Mouse (Mus musculus): Measurements from ENCODE around the gene Usp7. TPM values are rescaled to one million over a fixed set of nuclear protein-coding genes. Genes with fewer than 3 reads are reported as not detected.

Usp7 gene
- polyA plus RNA-seq, 1 experiment from 2014 or later, result 16.5 TPM

DNA sequence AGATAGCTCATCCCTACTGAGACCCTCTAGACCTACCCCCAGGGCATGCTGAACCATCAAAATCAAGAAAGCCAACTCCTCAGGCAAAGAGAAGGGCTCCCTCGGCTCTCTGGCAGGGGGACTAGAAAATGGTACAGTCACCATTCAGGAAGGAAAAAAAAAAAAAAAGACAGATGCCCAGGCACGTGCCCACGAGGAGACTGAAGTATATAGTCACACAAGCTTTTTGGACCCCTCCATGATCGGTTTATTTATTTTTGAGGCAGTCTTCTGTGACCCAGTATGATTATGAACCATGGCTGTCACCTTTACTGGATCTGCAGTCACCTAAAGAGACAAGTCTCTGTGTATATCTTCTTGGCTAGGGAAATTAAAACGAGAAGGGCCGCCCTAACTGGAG lies 118.8 kb downstream of the Usp7 start:
- H3K4me2 ChIP-seq (replicated peaks; ENCODE audit: low read depth, low read length), result no peak overlapping the region
- no peaks in the 10 kb centered on the region for H3K27me3 ChIP-seq (replicated peaks; ENCODE audit: insufficient read depth, low read length)
- H3K36me3 ChIP-seq (ENCODE audit: insufficient read depth, low read length), result no peaks in the 10 kb centered on the region
- 55% methylated on average over 6 of the region's 6 CpGs for WGBS
- no peak for DNase-seq (ENCODE audit: low spot score)
- no peak for TF ChIP-seq EP300 (IDR thresholded peaks at IDR 0.05)
- TF ChIP-seq CTCF (IDR thresholded peaks at IDR 0.05), result no peak
- no peak overlapping the region for H3K27ac ChIP-seq (ENCODE audit: low read length)
- no peaks in the 10 kb centered on the region for H3K9me3 ChIP-seq (ENCODE audit: low read length)
- H3K4me3 ChIP-seq (ENCODE audit: low read depth, low read length), result no peak overlapping the region
- ATAC-seq, result no peak
- H3K9ac ChIP-seq (replicated peaks; ENCODE audit: low read depth), result no peak overlapping the region
- peaks cover 15% of the 10 kb centered on the region for H3K4me1 ChIP-seq (ENCODE audit: insufficient read depth, low read depth, low read length)

DNA sequence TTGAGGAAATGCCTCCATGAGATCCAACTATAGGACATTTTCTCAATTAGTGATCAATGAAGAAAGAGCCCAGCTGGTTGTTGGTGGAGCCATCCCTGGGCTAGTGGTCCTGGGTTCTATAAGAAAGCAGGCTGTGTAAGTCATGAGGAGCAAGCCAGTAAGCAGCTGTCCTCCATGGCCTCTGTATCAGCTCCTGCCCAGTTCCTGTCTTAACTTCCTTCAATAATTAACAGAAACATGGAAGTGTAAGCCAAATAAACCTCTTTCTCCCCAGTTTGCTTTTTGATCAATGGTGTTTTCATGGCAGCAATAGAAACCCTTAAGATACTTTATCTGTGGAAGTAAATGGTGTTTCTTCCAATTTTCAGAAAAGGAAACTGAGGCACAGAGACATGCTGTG lies 119.3 kb downstream of the Usp7 start:
- Histone ChIP-seq H3K36me3 (ENCODE audit: insufficient read depth, low read length) (no peaks in the 10 kb centered on the region), H3K9me3 (ENCODE audit: low read length) (no peaks in the 10 kb centered on the region), H3K9ac (replicated peaks; ENCODE audit: low read depth) (no peak overlapping the region), H3K4me3 (ENCODE audit: low read depth, low read length) (no peak overlapping the region), H3K27ac (ENCODE audit: low read length) (no peak overlapping the region), H3K4me1 (ENCODE audit: insufficient read depth, low read depth, low read length) (peaks cover 17% of the 10 kb centered on the region), H3K27me3 (replicated peaks; ENCODE audit: insufficient read depth, low read length) (no peaks in the 10 kb centered on the region), H3K4me2 (replicated peaks; ENCODE audit: low read depth, low read length) (no peak overlapping the region)
- DNase-seq (ENCODE audit: low spot score) (no peak), ATAC-seq (no peak)
- TF ChIP-seq CTCF (IDR thresholded peaks at IDR 0.05) (no peak), EP300 (IDR thresholded peaks at IDR 0.05) (no peak)

DNA sequence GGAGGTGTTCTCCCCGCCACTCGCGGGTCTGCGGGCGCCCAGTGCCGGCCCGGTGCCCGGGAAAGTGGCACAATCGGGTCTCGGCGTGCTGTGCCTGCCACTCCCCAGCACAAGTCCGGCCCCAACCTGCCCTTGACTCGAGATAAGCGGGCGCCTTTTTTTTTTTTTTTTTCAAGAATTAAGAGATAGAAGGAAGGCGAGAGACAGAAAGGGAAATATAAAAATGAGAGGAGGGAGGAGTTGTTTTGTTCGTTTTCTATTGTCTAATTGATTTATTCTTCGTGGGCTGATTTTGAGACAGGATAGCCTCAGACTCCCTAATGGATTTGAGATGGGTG lies 119.8 kb downstream of the Usp7 start:
- 0 out of 2 replicates have a peak overlapping the region, but pooled peaks have one; percentile 90 for H3K27ac ChIP-seq (ENCODE audit: low read length)
- WGBS, result under 1% methylated on average over 18 of the region's 18 CpGs
- no peaks in the 10 kb centered on the region for H3K36me3 ChIP-seq (ENCODE audit: insufficient read depth, low read length)
- peaks cover 21% of the 10 kb centered on the region for H3K4me1 ChIP-seq (ENCODE audit: insufficient read depth, low read depth, low read length)
- no peaks in the 10 kb centered on the region for H3K27me3 ChIP-seq (replicated peaks; ENCODE audit: insufficient read depth, low read length)
- H3K4me3 ChIP-seq (ENCODE audit: low read depth, low read length), result peak overlapping the region; percentile 59
- no peaks in the 10 kb centered on the region for H3K9me3 ChIP-seq (ENCODE audit: low read length)
- H3K4me2 ChIP-seq (replicated peaks; ENCODE audit: low read depth, low read length), result peak overlapping the region; percentile 70
- TF ChIP-seq EP300 (IDR thresholded peaks at IDR 0.05), result no peak
- TF ChIP-seq CTCF (IDR thresholded peaks at IDR 0.05), result no peak
- ATAC-seq (no peak), DNase-seq (ENCODE audit: low spot score) (no peak)
- H3K9ac ChIP-seq (replicated peaks; ENCODE audit: low read depth), result no peak overlapping the region

DNA sequence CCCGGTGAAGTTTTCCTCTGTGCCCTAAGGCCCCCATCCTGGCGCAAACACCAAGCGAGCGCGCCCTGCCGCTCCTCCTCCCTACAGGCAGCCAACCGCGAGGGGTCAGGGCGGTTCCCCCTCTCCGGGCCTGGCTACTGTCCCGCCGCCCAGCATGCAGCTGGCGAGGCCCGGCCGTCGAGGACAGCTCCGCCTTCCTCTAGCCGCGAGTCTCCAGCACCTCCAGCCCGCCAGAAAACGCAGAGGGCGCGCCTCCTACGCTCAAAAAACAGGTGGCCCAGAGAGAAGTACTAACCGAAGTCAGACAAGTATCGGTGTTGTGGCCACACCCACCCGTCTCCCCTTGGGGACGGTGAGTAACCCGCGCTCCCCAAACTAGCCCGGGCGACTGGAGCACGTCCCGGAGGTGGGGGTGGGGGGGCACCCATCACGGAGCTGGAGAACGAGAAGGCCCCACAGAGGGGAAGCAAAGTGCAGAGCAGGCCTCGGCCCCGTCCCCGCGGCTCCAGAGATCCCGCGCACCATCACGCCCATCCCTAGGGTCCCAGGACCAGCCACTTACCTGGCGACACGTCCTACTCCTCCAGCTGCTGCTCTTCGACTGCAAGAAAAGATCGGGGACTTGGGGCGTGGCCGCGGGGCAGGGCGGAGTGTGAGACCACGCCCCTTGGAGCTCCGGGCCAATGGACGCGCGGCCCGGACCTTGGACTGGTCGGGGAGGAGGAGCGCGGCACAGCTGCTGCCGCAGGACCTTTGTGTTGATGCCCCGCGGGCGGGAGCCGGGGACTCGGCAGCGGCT lies 120.4 kb downstream of the Usp7 start, which contains the start of gene Carhsp1:
Carhsp1 (minus strand) TSS at position 605 of the 799 bp plus-strand sequence.
- Histone ChIP-seq H3K9ac (replicated peaks; ENCODE audit: low read depth) (peak within 1 kb of the TSS; percentile 60), H3K27ac (ENCODE audit: low read length) (peak within 1 kb of the TSS; percentile 90), H3K9me3 (ENCODE audit: low read length) (no peaks in the 10 kb centered on the region), H3K27me3 (replicated peaks; ENCODE audit: insufficient read depth, low read length) (no peaks in the 10 kb centered on the region), H3K4me1 (ENCODE audit: insufficient read depth, low read depth, low read length) (peaks cover 21% of the 10 kb centered on the region), H3K36me3 (ENCODE audit: insufficient read depth, low read length) (no peaks in the 10 kb centered on the region), H3K4me3 (ENCODE audit: low read depth, low read length) (peak within 1 kb of the TSS; percentile 59), H3K4me2 (replicated peaks; ENCODE audit: low read depth, low read length) (peak within 1 kb of the TSS; percentile 70)
- TF ChIP-seq CTCF (IDR thresholded peaks at IDR 0.05) (peak; percentile 65), EP300 (IDR thresholded peaks at IDR 0.05) (no peak)
- ATAC-seq (peak; percentile 92), DNase-seq (ENCODE audit: low spot score) (peak; percentile 98)
- 1% methylated on average over 61 of the region's 67 CpGs for WGBS

DNA sequence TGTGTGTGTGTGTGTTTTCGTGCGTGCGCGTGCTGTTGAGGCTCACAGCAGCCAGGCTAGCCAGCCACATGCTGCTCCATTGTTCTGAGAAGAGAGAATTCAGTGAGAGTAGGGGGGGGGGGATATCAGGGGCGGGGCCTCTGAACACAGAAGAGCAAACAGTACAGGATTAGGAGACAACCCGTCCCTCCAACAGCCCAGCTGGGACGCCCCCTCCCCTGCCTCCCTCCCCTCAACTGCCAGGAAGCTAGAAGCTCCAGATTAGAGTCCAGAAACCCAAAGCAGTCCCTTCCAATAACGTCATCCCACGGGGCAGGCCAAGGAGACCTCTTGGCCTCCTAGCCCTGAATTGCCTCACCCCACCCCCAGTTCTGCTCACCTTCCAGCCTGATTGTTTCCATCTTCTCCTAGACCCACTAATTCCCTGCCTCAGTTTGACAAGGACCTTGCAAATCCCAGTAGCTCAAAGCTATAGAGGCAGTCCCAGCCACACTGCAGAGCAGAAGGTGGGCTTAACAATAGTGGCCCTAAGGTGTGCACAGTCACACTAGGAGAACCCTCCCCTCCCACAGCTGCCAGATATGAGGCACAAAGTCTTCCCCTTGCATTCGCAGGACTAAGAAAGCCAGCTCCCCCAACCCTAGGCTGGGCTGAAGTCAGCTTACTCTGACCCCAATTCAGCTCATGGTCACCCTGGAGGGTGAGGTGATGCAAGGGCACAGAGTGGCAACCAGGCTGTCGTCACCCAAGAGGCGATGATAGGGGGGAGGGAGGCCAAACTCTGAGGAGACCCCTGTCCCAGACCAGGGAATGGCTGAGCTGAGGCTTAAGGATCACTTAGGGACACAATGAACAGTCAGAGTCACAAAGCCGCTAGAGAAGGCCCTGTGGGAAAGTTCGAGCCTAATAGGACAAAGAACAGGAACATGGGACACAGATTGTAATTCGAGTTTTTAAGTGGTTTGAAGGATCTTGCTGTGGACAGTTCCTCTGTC lies 121.8 kb downstream of the Usp7 start:
- Histone ChIP-seq H3K4me1 (ENCODE audit: insufficient read depth, low read depth, low read length) (peaks cover 33% of the 10 kb centered on the region), H3K4me2 (replicated peaks; ENCODE audit: low read depth, low read length) (peak overlapping the region; percentile 70), H3K9ac (replicated peaks; ENCODE audit: low read depth) (peak overlapping the region; percentile 60; the same call in 1 of the 2 replicates), H3K27me3 (replicated peaks; ENCODE audit: insufficient read depth, low read length) (no peaks in the 10 kb centered on the region), H3K27ac (ENCODE audit: low read length) (peak overlapping the region; percentile 90), H3K9me3 (ENCODE audit: low read length) (no peaks in the 10 kb centered on the region), H3K36me3 (ENCODE audit: insufficient read depth, low read length) (no peaks in the 10 kb centered on the region), H3K4me3 (ENCODE audit: low read depth, low read length) (peak overlapping the region; percentile 59)
- WGBS, result 15% methylated on average over 10 of the region's 15 CpGs
- TF ChIP-seq EP300 (IDR thresholded peaks at IDR 0.05), result no peak
- TF ChIP-seq CTCF (IDR thresholded peaks at IDR 0.05), result no peak
- no peak for ATAC-seq
- no peak for DNase-seq (ENCODE audit: low spot score)

DNA sequence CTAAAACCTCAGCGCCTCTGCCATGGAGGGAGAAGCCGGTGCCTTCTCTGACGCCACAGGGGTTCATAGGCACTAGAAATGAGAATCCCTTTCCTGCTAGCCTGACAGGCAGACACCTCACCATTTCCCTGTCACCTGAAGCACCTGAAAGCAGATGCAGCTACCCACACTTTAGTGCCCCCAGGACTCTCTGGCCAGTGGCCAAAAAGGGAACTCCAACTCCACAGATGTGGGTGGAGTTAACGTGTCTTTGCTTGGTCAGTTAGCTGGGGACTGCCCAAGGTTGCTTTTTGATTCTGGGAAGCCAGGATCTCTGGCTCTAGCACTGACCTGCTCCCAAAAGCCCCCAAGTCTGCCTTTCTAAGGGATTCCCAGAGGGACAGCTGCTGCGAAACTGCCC lies 122.7 kb downstream of the Usp7 start:
- Histone ChIP-seq H3K4me3 (ENCODE audit: low read depth, low read length) (no peak overlapping the region), H3K36me3 (ENCODE audit: insufficient read depth, low read length) (no peaks in the 10 kb centered on the region), H3K9me3 (ENCODE audit: low read length) (no peaks in the 10 kb centered on the region), H3K4me1 (ENCODE audit: insufficient read depth, low read depth, low read length) (peaks cover 39% of the 10 kb centered on the region), H3K27me3 (replicated peaks; ENCODE audit: insufficient read depth, low read length) (no peaks in the 10 kb centered on the region), H3K9ac (replicated peaks; ENCODE audit: low read depth) (no peak overlapping the region), H3K4me2 (replicated peaks; ENCODE audit: low read depth, low read length) (peak overlapping the region; percentile 70), H3K27ac (ENCODE audit: low read length) (peak overlapping the region; percentile 6; the same call in 1 of the 2 replicates)
- no peak for DNase-seq (ENCODE audit: low spot score)
- TF ChIP-seq CTCF (IDR thresholded peaks at IDR 0.05), result no peak
- no peak for TF ChIP-seq EP300 (IDR thresholded peaks at IDR 0.05)
- ATAC-seq, result no peak
- WGBS, result 71% methylated on average over 5 of the region's 5 CpGs
